Mouse (Mus musculus): ENCODE measurements at regions not wholly inside any gene's neighbourhood (a gene's known extent, or its start where the extent isn't known, plus 50 kb on each side); places are given as distances from the start of the nearest gene placed in this dataset.

DNA sequence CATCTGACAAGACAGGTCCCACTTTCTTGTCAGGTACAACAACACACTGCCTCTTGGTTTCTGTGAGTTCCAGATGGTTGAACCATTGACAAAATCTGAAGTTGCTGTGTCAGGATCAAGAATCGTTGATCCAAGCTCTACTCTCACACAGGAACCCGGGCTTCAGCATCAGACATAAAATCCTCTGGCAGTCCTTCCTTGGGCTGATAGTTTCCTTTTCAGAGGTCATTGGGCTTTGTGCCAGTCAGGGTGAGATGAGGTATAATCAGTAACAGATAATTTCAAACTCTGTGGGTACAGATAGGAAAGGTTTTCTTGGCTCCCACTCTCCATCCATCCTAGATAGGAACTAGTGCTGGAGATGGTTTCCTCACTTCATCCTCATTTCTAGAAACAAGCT lies 649.5 kb downstream of the Defb40 start:
- TF ChIP-seq CTCF (IDR thresholded peaks at IDR 0.05) (no peak), EP300 (IDR thresholded peaks at IDR 0.05) (no peak)
